8 mouse cellular contexts compared by ENCODE assay signal in genomic region chr12:108333895-108334445, GRCm38 (mm10). TPM values are rescaled to one million over a fixed set of nuclear protein-coding genes. Genes with fewer than 3 reads are reported as not detected.
DNase-seq lines count a peak whose midpoint lies in the region; ATAC-seq and TF ChIP-seq lines count a peak whose summit lies in the region.

TSS of gene Cyp46a1 (plus strand) at chr12:108334381.

- no peaks in the 10 kb centered on the region for H3K36me3 ChIP-seq in heart, embryonic 13.5 days
- no peaks in the 10 kb centered on the region for H3K36me3 ChIP-seq in kidney, postnatal 0 days (ENCODE audit: insufficient read depth, low read length)
- H3K36me3 ChIP-seq in liver, adult 2 months (ENCODE audit: control insufficient read depth, insufficient read depth, low read length), result no peaks in the 10 kb centered on the region
- no peaks in the 10 kb centered on the region for H3K36me3 ChIP-seq in myocyte (ENCODE audit: control insufficient read depth, insufficient read depth)

- peak; percentile 88 for ATAC-seq in heart, embryonic 13.5 days (ENCODE audit: extremely low read depth, insufficient number of reproducible peaks, low FRiP score, low TSS enrichment)
- peak; percentile 92 for ATAC-seq in kidney, postnatal 0 days (replicated peaks; ENCODE audit: low FRiP score, low read depth)

- peak; percentile 48 for TF ChIP-seq CTCF in kidney, postnatal 0 days (IDR thresholded peaks at IDR 0.05; ENCODE audit: low read depth)
- TF ChIP-seq CTCF in liver, adult 2 months (IDR thresholded peaks at IDR 0.05; ENCODE audit: low read depth, low read length), result 0 out of 2 replicates have a peak, but pooled peaks have one; percentile 4

- peak; percentile 96 for DNase-seq in CD4-positive, CD25-positive, alpha-beta regulatory T cell, adult 2 months (ENCODE audit: low read depth, low spot score)
- DNase-seq in c-Kit-positive CD71-negative TER-119-negative erythroid progenitor cells, embryonic 14.5 days (ENCODE audit: low read depth), result peak; percentile 94
- DNase-seq in fibroblast of lung, adult 2 months (ENCODE audit: low read depth), result peak; percentile 97
- peak; percentile 100 for DNase-seq in kidney, postnatal 0 days (ENCODE audit: low spot score)
- DNase-seq in liver, adult 2 months (ENCODE audit: extremely low read depth, low read depth, low spot score), result peak; percentile 95
- peak; percentile 88 to 93 for DNase-seq in spleen, postnatal 4 days (ENCODE audit: low spot score in 2 of 2)

- H3K4me3 ChIP-seq in heart, embryonic 13.5 days, result peak within 1 kb of the TSS; percentile 69
- H3K4me3 ChIP-seq in kidney, postnatal 0 days (replicated peaks; ENCODE audit: low read depth, low read length), result peak within 1 kb of the TSS; percentile 63
- H3K4me3 ChIP-seq in liver, adult 2 months (ENCODE audit: insufficient read depth, low read depth, low read length), result peak within 1 kb of the TSS; percentile 78
- H3K4me3 ChIP-seq in myocyte, result peak within 1 kb of the TSS; percentile 21

- TF ChIP-seq POLR2A in liver, adult 2 months (IDR thresholded peaks at IDR 0.05; ENCODE audit: extremely low read depth, insufficient read depth, low read length), result 0 out of 2 replicates have a peak, but pooled peaks have one; percentile 22
- peak; percentile 33 for TF ChIP-seq POLR2A in myocyte (IDR thresholded peaks at IDR 0.05; ENCODE audit: insufficient read length, low read depth)

- H3K4me1 ChIP-seq in heart, embryonic 13.5 days, result peaks cover 31% of the 10 kb centered on the region
- H3K4me1 ChIP-seq in kidney, postnatal 0 days (replicated peaks; ENCODE audit: insufficient read depth, low read length), result 0 out of 2 replicates have a peak, but pooled peaks cover 8% of the 10 kb centered on the region
- H3K4me1 ChIP-seq in liver, adult 2 months (ENCODE audit: control insufficient read depth, insufficient read depth, low read length), result peaks cover 4% of the 10 kb centered on the region

- peak within 1 kb of the TSS; percentile 32 for H3ac ChIP-seq in myocyte (ENCODE audit: control insufficient read depth, insufficient read length)

- peaks cover 69% of the 10 kb centered on the region for H3K27me3 ChIP-seq in heart, embryonic 13.5 days (replicated peaks)
- H3K27me3 ChIP-seq in kidney, postnatal 0 days (ENCODE audit: insufficient read depth, low read length), result 0 out of 2 replicates have a peak, but pooled peaks cover 6% of the 10 kb centered on the region
- H3K27me3 ChIP-seq in liver, adult 2 months (ENCODE audit: control insufficient read depth, insufficient read depth, low read length), result peaks cover 3% of the 10 kb centered on the region; the same call in 1 of the 2 replicates
- no peaks in the 10 kb centered on the region for H3K27me3 ChIP-seq in myocyte (ENCODE audit: control insufficient read depth, insufficient read depth, insufficient read length)

- WGBS in heart, embryonic 13.5 days, result under 1% methylated on average over 51 of the region's 56 CpGs
- under 1% methylated on average over 51 of the region's 56 CpGs for WGBS in kidney, postnatal 0 days
- WGBS in liver, adult 2 months, result 1% methylated on average over 54 of the region's 56 CpGs

- no peaks in the 10 kb centered on the region for H3K79me2 ChIP-seq in liver, adult 2 months (ENCODE audit: control insufficient read depth, insufficient read depth, low read length)
- no peaks in the 10 kb centered on the region for H3K79me2 ChIP-seq in myocyte (ENCODE audit: control insufficient read depth, insufficient read depth)

- H3K9ac ChIP-seq in heart, embryonic 13.5 days, result peak within 1 kb of the TSS; percentile 86
- H3K9ac ChIP-seq in kidney, postnatal 0 days (ENCODE audit: low read depth, low read length), result peak within 1 kb of the TSS; percentile 65; the same call in 1 of the 2 replicates
- peak within 1 kb of the TSS; percentile 75 for H3K9ac ChIP-seq in liver, adult 2 months (ENCODE audit: low read depth, low read length)

- H3K27ac ChIP-seq in heart, embryonic 13.5 days (replicated peaks), result peak within 1 kb of the TSS; percentile 82
- peak within 1 kb of the TSS; percentile 43; the same call in 1 of the 2 replicates for H3K27ac ChIP-seq in kidney, postnatal 0 days
- peak within 1 kb of the TSS; percentile 14 for H3K27ac ChIP-seq in liver, adult 2 months (replicated peaks; ENCODE audit: insufficient read depth, low read depth, low read length)

- peak within 1 kb of the TSS; percentile 98 for H3K4me2 ChIP-seq in heart, embryonic 13.5 days
- H3K4me2 ChIP-seq in kidney, postnatal 0 days (ENCODE audit: low read length), result peak within 1 kb of the TSS; percentile 100
- H3K4me2 ChIP-seq in myocyte (ENCODE audit: low read depth), result peak within 1 kb of the TSS; percentile 99

- H3K9me3 ChIP-seq in heart, embryonic 13.5 days, result no peaks in the 10 kb centered on the region
- H3K9me3 ChIP-seq in kidney, postnatal 0 days (replicated peaks; ENCODE audit: low read length), result no peaks in the 10 kb centered on the region

TF ChIP-seq in myocyte, 11 proteins besides CTCF, POLR2A, EP300 and RAD21:
- peak; percentile 21 for TF ChIP-seq SRF (IDR thresholded peaks at IDR 0.05; ENCODE audit: control insufficient read depth, insufficient read length, low read depth)
- no peak for TF ChIP-seq MYOG (IDR thresholded peaks at IDR 0.05; ENCODE audit: control insufficient read depth in 1 of 3, insufficient read depth in 1 of 3, insufficient read length in 2 of 3, low read depth in 2 of 3)
- no peak for TF ChIP-seq TCF3 (IDR thresholded peaks at IDR 0.05; ENCODE audit: insufficient read length, low read depth)
- TF ChIP-seq USF1 (IDR thresholded peaks at IDR 0.05; ENCODE audit: low read depth), result no peak
- peak in 1 of 3 experiments; percentile 1 for TF ChIP-seq MYOD1 (IDR thresholded peaks at IDR 0.05; ENCODE audit: control insufficient read depth in 1 of 3, insufficient read length in 2 of 3, low read depth in 2 of 3)
- TF ChIP-seq MAX (IDR thresholded peaks at IDR 0.05; ENCODE audit: low read depth), result peak; percentile 34
- no peak for TF ChIP-seq REST (IDR thresholded peaks at IDR 0.05; ENCODE audit: insufficient read depth, insufficient read length)
- TF ChIP-seq CEBPB (IDR thresholded peaks at IDR 0.05; ENCODE audit: insufficient read depth, poor library complexity, severe bottlenecking), result no peak
- no peak for TF ChIP-seq TCF12 (IDR thresholded peaks at IDR 0.05; ENCODE audit: insufficient read depth, poor library complexity, severe bottlenecking)

RNA-seq across cellular contexts. Expression of gene Cyp46a1, which starts in this region (rescaled TPM):
- polyA plus RNA-seq in heart, embryonic 13.5 days (2015; fragmentation: Nextera tagmentation; extraction: Ambion mirVana), result 6.4 and 6.5 TPM in 2 replicates
- 5.2 and 5.9 TPM in 2 replicates for polyA plus RNA-seq in kidney, postnatal 0 days (2015; fragmentation: Nextera tagmentation; extraction: Ambion mirVana)
- 0.81 and 0.83 TPM in 2 replicates for total RNA-seq in liver, adult 2 months (2014; rRNA removed)
- polyA plus RNA-seq in liver, adult 2 months (2012; rRNA removed), result 2.5 and 3.0 TPM in 2 replicates
- 1.6 TPM for polyA plus RNA-seq in myocyte (2012; fragmentation: generic; extraction: Trizol)

Comparison
In these comparisons a context has a peak if more than half of its experiments do, and no peak if none do; other contexts are left out.
1. Peak in every context shown above with its lines: DNase-seq, ATAC-seq, H3K4me3 ChIP-seq and H3K27ac ChIP-seq.
2. H3K27ac ChIP-seq: peak in every context shown above with its lines; median percentile 82 in heart, embryonic 13.5 days; 43 in kidney, postnatal 0 days; 14 in liver, adult 2 months.
3. H3K4me3 ChIP-seq: peak in every context shown above with its lines; median percentile 78 in liver, adult 2 months; 69 in heart, embryonic 13.5 days; 63 in kidney, postnatal 0 days; 21 in myocyte.